Mouse (Mus musculus): ENCODE results near the gene Rxylt1. TPM values are rescaled to one million over a fixed set of nuclear protein-coding genes. Genes with fewer than 3 reads are reported as not detected.

Gene Rxylt1
- polyA plus RNA-seq, 1 experiment from 2014 or later: 47.5 TPM

- Histone ChIP-seq H3K9me3 (replicated peaks) (peaks cover 15% of the 10 kb centered on the region), H3K9ac (no peak overlapping the region), H3K27ac (replicated peaks) (no peak overlapping the region), H3K4me3 (replicated peaks) (no peak overlapping the region), H3K36me3 (peaks cover 37% of the 10 kb centered on the region), H3K27me3 (no peaks in the 10 kb centered on the region), H3K4me1 (peaks cover 4% of the 10 kb centered on the region), H3K4me2 (replicated peaks) (no peak overlapping the region)
- WGBS: 87% methylated on average over 1 of the region's 1 CpGs
- no peak for ATAC-seq (ENCODE audit: insufficient number of reproducible peaks, low FRiP score, low TSS enrichment, low read depth)
Measured at GRCm38 (mm10) chr10:122090472-122090871, 6.7 kb downstream of the Rxylt1 start.

DNA sequence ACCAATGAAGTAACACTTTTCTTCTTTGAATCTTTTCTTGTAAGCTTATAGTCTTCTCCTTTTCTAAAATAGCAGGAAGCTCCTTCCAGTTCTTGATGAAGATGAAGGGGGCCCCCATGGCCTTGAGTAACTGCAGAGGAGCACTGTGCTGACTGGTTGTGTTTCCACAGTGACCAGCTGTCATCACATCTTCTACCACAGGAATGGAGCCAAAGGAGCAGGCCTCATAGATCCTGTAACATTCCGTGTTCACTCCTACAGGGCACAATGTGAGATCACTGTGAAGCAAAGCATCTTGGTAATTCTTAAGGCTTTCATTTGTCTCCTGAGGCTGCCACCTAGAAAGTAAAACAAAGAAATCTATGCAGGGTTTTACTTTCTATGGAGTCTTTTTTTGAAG, 15.8 kb downstream of the Rxylt1 start:
- no peaks in the 10 kb centered on the region for H3K9me3 ChIP-seq (replicated peaks)
- 95% methylated on average over 1 of the region's 1 CpGs for WGBS
- no peak overlapping the region for H3K9ac ChIP-seq
- H3K27ac ChIP-seq (replicated peaks): no peak overlapping the region
- H3K36me3 ChIP-seq: peaks cover 11% of the 10 kb centered on the region; the same call in 1 of the 2 replicates
- H3K27me3 ChIP-seq: no peaks in the 10 kb centered on the region
- no peak overlapping the region for H3K4me2 ChIP-seq (replicated peaks)
- no peak overlapping the region for H3K4me3 ChIP-seq (replicated peaks)
- ATAC-seq (ENCODE audit: insufficient number of reproducible peaks, low FRiP score, low TSS enrichment, low read depth): no peak
- no peaks in the 10 kb centered on the region for H3K4me1 ChIP-seq

GRCm38 (mm10) chr10:122069153-122069552, 28.0 kb downstream of the Rxylt1 start:
- Histone ChIP-seq H3K27ac (replicated peaks) (no peak overlapping the region), H3K9me3 (replicated peaks) (no peaks in the 10 kb centered on the region), H3K4me2 (replicated peaks) (no peak overlapping the region), H3K36me3 (no peaks in the 10 kb centered on the region), H3K4me1 (no peaks in the 10 kb centered on the region), H3K4me3 (replicated peaks) (no peak overlapping the region), H3K27me3 (no peaks in the 10 kb centered on the region), H3K9ac (no peak overlapping the region)
- no peak for ATAC-seq (ENCODE audit: insufficient number of reproducible peaks, low FRiP score, low TSS enrichment, low read depth)

DNA sequence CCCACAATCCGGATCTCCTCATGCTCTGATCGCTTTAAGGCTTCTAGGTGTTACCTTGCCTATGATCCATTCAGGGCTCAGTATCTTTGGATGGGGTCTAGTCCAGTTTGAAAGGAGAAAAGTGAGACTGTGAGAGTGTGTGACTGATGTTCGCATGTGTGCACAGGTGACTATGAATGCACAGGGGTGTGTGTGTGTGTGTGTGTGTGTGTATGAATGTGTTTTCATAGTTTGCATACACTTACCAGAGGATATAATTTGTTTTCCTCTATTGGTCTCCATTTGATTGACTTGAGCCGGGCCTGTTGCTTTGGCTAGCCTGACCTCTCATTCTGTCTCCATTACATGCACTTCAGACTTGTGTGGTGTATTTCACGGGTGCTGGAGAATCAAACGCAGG, 41.3 kb downstream of the Rxylt1 start:
- H3K27me3 ChIP-seq: no peaks in the 10 kb centered on the region
- no peak overlapping the region for H3K4me3 ChIP-seq (replicated peaks)
- no peak overlapping the region for H3K9ac ChIP-seq
- no peak overlapping the region for H3K4me2 ChIP-seq (replicated peaks)
- ATAC-seq (ENCODE audit: insufficient number of reproducible peaks, low FRiP score, low TSS enrichment, low read depth): no peak
- H3K27ac ChIP-seq (replicated peaks): no peak overlapping the region
- no peaks in the 10 kb centered on the region for H3K4me1 ChIP-seq
- H3K36me3 ChIP-seq: no peaks in the 10 kb centered on the region
- H3K9me3 ChIP-seq (replicated peaks): no peaks in the 10 kb centered on the region
- WGBS: 82% methylated on average over 6 of the region's 6 CpGs

- H3K4me2 ChIP-seq (replicated peaks): no peak overlapping the region
- H3K36me3 ChIP-seq: no peaks in the 10 kb centered on the region
- no peak overlapping the region for H3K4me3 ChIP-seq (replicated peaks)
- no peak overlapping the region for H3K9ac ChIP-seq
- WGBS: 13% methylated on average over 8 of the region's 8 CpGs
- H3K27me3 ChIP-seq: no peaks in the 10 kb centered on the region
- ATAC-seq (ENCODE audit: insufficient number of reproducible peaks, low FRiP score, low TSS enrichment, low read depth): no peak
- no peaks in the 10 kb centered on the region for H3K4me1 ChIP-seq
- H3K27ac ChIP-seq (replicated peaks): no peak overlapping the region
- no peaks in the 10 kb centered on the region for H3K9me3 ChIP-seq (replicated peaks)
Measured at GRCm38 (mm10) chr10:122054535-122054934, 42.6 kb downstream of the Rxylt1 start.

DNA sequence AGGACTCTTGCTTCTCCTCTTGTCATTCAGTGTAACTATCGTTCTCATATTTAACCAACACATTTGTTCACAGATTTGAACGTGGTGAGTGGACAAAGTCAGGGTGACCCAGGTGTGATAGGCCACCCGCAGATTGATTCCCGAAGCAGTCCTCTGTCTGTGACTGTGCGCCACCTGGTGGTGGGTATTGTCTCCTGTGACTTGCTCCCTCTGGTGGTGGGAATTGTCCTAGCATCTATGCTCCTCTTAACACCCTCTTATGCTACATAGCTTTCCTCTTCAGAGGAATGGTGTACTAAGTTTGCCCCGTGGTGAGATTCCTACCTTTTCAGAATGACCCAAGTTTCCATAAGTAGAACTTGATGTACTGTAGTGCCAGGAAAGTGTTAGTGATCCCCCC, 45.3 kb downstream of the Rxylt1 start:
- Histone ChIP-seq H3K36me3 (no peaks in the 10 kb centered on the region), H3K4me3 (replicated peaks) (no peak overlapping the region), H3K27ac (replicated peaks) (no peak overlapping the region), H3K9ac (no peak overlapping the region), H3K27me3 (no peaks in the 10 kb centered on the region), H3K4me1 (0 out of 2 replicates have a peak, but pooled peaks cover 3% of the 10 kb centered on the region), H3K4me2 (replicated peaks) (no peak overlapping the region), H3K9me3 (replicated peaks) (no peaks in the 10 kb centered on the region)
- WGBS: 33% methylated on average over 6 of the region's 6 CpGs
- no peak for ATAC-seq (ENCODE audit: insufficient number of reproducible peaks, low FRiP score, low TSS enrichment, low read depth)

DNA sequence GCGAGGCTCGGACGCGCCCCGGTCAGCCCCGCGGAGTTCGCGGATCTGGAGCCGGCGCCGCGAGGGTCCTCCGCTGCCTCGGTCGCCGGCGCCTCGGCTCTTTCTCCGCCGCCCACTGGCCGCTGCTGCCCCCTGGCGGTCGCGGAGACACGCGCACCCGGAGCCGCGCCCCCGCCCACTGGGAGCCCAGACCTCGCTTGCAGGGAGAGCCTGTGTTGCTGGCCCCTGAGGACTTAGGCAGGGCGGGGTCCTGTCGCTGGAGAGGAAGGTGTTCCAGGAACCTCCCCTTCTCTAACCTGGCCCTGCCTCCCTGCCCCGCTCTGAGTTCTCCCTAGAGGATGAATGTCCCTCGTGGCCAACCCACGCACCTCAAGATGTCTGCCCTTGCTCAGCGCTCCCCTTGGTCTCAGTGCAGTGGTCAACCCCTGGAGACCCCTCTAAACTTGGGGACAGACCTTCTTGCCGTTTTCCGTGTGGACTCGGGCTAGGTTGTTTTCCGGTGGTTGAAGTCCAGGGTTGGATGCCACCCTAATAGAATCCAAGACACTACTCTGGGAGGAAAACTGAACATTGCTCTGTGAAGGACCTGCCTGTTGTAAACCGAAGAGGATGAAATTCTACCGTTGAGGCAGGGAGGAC, 49.3 kb downstream of the Rxylt1 start:
- no peaks in the 10 kb centered on the region for H3K36me3 ChIP-seq
- H3K4me2 ChIP-seq (replicated peaks): peak overlapping the region; percentile 83
- H3K4me3 ChIP-seq (replicated peaks): peak overlapping the region; percentile 76
- H3K27me3 ChIP-seq: no peaks in the 10 kb centered on the region
- 14% methylated on average over 37 of the region's 44 CpGs for WGBS
- peak overlapping the region; percentile 72 for H3K27ac ChIP-seq (replicated peaks)
- H3K4me1 ChIP-seq: peaks cover 6% of the 10 kb centered on the region
- H3K9ac ChIP-seq: peak overlapping the region; percentile 59
- no peaks in the 10 kb centered on the region for H3K9me3 ChIP-seq (replicated peaks)
- peak; percentile 78 for ATAC-seq (ENCODE audit: insufficient number of reproducible peaks, low FRiP score, low TSS enrichment, low read depth)

DNA sequence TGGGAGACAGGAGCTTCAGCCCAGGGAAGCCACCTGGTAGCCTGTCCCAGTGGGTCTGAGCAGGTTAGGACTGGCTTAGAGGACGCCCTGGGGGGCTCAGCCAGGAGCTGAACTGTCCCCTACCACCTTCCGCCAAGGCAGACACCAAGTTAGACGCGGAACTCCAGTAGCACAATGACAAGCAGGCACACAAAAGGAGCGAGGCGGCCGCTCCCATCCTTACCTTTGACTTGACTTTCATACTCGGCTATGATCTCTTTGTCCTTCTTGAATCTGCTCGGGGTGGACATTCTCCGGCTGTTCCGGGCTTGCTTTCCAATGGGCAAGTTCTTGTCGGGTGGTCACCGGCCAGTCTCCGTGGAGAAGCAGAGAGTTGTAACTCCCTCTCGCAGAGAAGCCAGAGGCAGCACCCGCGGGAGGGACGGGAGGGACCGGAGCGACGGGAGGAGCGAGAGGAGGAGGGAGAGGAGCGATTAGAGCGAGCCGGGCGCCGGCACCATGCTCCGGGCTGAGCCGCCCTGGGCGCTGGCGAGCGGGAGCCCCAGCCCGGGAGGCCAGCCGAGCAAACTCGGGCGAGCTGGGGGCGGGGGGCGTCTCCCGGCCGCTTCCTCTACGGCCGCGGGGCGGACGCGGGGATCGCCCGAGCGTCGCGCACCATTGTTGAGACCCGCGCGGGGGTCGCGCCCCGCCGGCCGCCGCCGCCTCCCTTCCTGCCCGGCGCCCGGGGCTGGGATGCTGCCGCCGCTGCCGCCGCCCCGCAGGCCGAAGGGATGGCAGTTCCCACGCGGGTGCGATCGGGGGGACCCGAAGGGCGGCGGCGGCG, 50.1 kb downstream of the Rxylt1 start, which contains the start of gene Srgap1:
Srgap1 (minus strand) TSS at position 412 of the 823 bp plus-strand sequence.
- H3K4me3 ChIP-seq (replicated peaks): peak within 1 kb of the TSS; percentile 76
- H3K9me3 ChIP-seq (replicated peaks): no peaks in the 10 kb centered on the region
- H3K4me2 ChIP-seq (replicated peaks): peak within 1 kb of the TSS; percentile 83
- peak within 1 kb of the TSS; percentile 59 for H3K9ac ChIP-seq
- peak within 1 kb of the TSS; percentile 72 for H3K27ac ChIP-seq (replicated peaks)
- H3K27me3 ChIP-seq: no peaks in the 10 kb centered on the region
- ATAC-seq (ENCODE audit: insufficient number of reproducible peaks, low FRiP score, low TSS enrichment, low read depth): peak; percentile 84
- H3K36me3 ChIP-seq: no peaks in the 10 kb centered on the region
- under 1% methylated on average over 67 of the region's 79 CpGs for WGBS
- peaks cover 6% of the 10 kb centered on the region for H3K4me1 ChIP-seq

GRCm38 (mm10) chr10:122046511-122046903, 50.7 kb downstream of the Rxylt1 start:
- under 1% methylated on average over 13 of the region's 13 CpGs for WGBS
- Histone ChIP-seq H3K27ac (replicated peaks) (peak overlapping the region; percentile 72), H3K4me2 (replicated peaks) (peak overlapping the region; percentile 83), H3K36me3 (no peaks in the 10 kb centered on the region), H3K4me1 (peaks cover 6% of the 10 kb centered on the region), H3K4me3 (replicated peaks) (peak overlapping the region; percentile 76), H3K9ac (peak overlapping the region; percentile 59), H3K9me3 (replicated peaks) (no peaks in the 10 kb centered on the region), H3K27me3 (no peaks in the 10 kb centered on the region)
- ATAC-seq (ENCODE audit: insufficient number of reproducible peaks, low FRiP score, low TSS enrichment, low read depth): no peak

DNA sequence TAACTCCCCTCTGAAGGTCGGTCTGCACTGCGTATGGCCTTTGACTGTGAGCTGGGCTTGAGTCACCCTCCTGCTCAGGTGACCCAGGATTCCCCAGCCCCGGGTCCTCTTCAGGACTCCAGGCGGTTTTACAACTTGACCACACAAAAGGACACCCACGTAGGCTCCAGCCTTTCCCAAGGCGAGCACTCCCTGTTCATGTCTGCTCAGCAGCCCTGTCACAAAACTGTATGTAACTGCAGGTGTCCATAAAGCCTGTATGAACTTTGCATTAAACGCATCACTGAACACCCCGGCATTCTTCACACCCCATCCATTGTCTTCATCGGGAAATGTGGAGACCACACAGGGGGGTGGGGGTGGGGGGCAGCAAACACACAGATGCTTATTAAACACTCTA, 51.2 kb downstream of the Rxylt1 start:
- 25% methylated on average over 9 of the region's 9 CpGs for WGBS
- Histone ChIP-seq H3K36me3 (no peaks in the 10 kb centered on the region), H3K27ac (replicated peaks) (no peak overlapping the region), H3K4me3 (replicated peaks) (peak overlapping the region; percentile 76), H3K4me2 (replicated peaks) (peak overlapping the region; percentile 83), H3K9me3 (replicated peaks) (no peaks in the 10 kb centered on the region), H3K9ac (no peak overlapping the region), H3K4me1 (peaks cover 6% of the 10 kb centered on the region), H3K27me3 (no peaks in the 10 kb centered on the region)
- no peak for ATAC-seq (ENCODE audit: insufficient number of reproducible peaks, low FRiP score, low TSS enrichment, low read depth)

DNA sequence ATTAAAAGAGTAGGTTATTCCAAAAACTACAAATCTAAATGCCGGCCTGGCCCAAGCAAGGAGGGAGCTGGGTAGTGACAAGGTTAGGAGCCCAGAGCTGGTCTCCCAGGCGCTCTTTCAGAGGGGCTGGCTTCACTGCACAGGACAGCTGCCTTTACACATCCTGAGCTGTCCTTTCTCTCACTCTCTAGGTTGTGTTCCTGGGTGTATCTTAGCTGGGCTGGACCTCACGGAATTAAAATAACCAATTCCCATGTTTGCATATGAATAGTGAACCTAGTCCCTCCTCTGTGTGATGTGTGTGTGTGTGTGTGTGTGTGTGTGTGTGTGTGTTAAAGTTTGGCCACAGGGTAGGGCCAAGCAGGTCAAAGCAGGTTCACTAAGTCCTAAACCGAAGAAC, 52.2 kb downstream of the Rxylt1 start:
- Histone ChIP-seq H3K27ac (replicated peaks) (no peak overlapping the region), H3K9ac (no peak overlapping the region), H3K4me3 (replicated peaks) (no peak overlapping the region), H3K9me3 (replicated peaks) (0 out of 2 replicates have a peak, but pooled peaks cover 5% of the 10 kb centered on the region), H3K36me3 (no peaks in the 10 kb centered on the region), H3K4me2 (replicated peaks) (no peak overlapping the region), H3K4me1 (peaks cover 6% of the 10 kb centered on the region), H3K27me3 (no peaks in the 10 kb centered on the region)
- whole genome bisulfite sequencing: 79% methylated on average over 4 of the region's 4 CpGs
- no peak for ATAC-seq (ENCODE audit: insufficient number of reproducible peaks, low FRiP score, low TSS enrichment, low read depth)
